Mouse (Mus musculus): ENCODE data around the gene Ralgapa1. TPM values are rescaled to one million over a fixed set of nuclear protein-coding genes. Genes with fewer than 3 reads are reported as not detected.
"Not testable (repeated sequence)": the region's sequence is repeated elsewhere in the genome, so short reads cannot be mapped to it uniquely, and the experiment has no call there.

Ralgapa1 gene
- total RNA-seq, 2 experiments from 2014 or later, result 112 to 126 TPM

- intact Hi-C loops (cut with DNase I), result no loop called here
- no peak for DNase-seq (ENCODE audit: low spot score in 2 of 2)
Observed at GRCm38 (mm10) chr12:55620321-55620720, 200.6 kb downstream of the Ralgapa1 start.

- no peak for DNase-seq (ENCODE audit: low spot score in 2 of 2)
- intact Hi-C loops (cut with DNase I), result no loop called here
Observed at GRCm38 (mm10) chr12:55610812-55611211, 210.2 kb downstream of the Ralgapa1 start.

- DNase-seq (ENCODE audit: low spot score in 2 of 2), result no peak
- intact Hi-C loops (cut with DNase I), result no loop called here
Observed at GRCm38 (mm10) chr12:55607902-55608301, 213.1 kb downstream of the Ralgapa1 start.

- no peak for DNase-seq (ENCODE audit: low spot score in 2 of 2)
- intact Hi-C loops (cut with DNase I), result no loop called here
Observed at GRCm38 (mm10) chr12:55604411-55604810, 216.6 kb downstream of the Ralgapa1 start.

GRCm38 (mm10) chr12:55600503-55600994 lies 220.4 kb downstream of the Ralgapa1 start:
- no peak for DNase-seq (ENCODE audit: low spot score in 2 of 2)
- intact Hi-C loops (cut with DNase I), result no loop called here

GRCm38 (mm10) chr12:55599639-55600502 lies 221.1 kb downstream of the Ralgapa1 start:
- intact Hi-C loops (cut with DNase I), result no loop called here
- DNase-seq (ENCODE audit: low spot score in 2 of 2), result peak; percentile 6 to 37

DNA sequence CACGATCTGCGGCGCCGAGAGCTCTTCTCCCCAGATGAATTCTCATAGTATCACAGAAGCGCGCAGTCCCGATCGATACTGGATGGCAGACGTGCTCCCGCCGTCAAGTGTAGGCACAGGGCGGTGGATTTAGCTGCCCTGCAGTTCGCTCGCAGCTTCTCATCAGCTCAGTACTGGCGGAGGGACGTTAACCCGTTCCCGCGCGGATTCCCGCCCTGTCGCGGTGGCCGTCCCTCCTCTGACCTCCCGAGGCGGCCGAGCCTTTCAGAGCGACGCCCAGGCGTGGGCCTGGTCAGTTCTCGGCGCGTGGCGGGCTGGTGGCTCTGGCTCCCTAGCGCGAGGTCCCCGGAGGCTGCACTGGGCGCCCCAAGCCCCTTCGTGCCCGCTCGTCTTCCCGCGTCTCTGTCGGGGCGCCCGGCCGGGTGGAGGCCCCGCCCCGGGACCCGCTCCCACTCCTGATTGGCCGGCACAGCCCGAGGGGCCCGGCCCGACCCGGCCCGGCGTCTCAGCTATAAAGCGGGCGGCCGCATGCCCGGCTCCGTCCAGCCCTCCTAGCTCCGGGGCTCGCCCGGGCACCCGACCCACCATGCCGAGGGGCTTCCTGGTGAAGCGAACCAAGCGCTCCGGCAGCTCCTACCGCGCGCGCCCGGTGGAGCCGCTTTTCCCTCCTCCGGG lies 221.9 kb downstream of the Ralgapa1 start, which contains the start of gene Insm2:
Gene Insm2 (plus strand): TSS at position 541 of the 675 bp plus-strand sequence.
- peak in 1 of 2 experiments; percentile 15 for DNase-seq (ENCODE audit: low spot score in 2 of 2)
- intact Hi-C loops (cut with DNase I), result no loop called here

DNA sequence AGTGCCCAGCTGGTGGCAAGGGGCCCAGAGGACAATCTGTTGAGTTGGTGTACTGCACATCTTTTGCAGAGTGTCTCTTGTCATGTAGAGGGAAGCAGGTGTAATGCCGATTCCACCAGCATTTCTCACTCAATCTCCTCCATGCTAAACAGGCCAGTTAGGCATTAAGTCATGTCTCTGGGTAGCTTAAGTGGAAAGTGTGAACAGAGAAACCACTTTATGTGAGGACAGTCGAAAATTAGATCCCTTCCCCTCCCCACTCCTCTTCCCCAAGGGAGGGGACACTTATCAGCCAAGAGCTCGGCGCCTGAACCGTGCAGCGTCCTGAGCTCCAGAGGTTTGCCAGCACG lies 222.5 kb downstream of the Ralgapa1 start:
- intact Hi-C loops (cut with DNase I), result no loop called here
- no peak for DNase-seq (ENCODE audit: low spot score in 2 of 2)

GRCm38 (mm10) chr12:55586936-55587335 lies 234.0 kb downstream of the Ralgapa1 start:
- DNase-seq (ENCODE audit: low spot score in 2 of 2); intact Hi-C loops (cut with DNase I): not testable (repeated sequence)

GRCm38 (mm10) chr12:55573794-55574193 lies 247.2 kb downstream of the Ralgapa1 start:
- DNase-seq (ENCODE audit: low spot score in 2 of 2), result no peak
- intact Hi-C loops (cut with DNase I), result no loop called here

- intact Hi-C loops (cut with DNase I), result no loop called here
- DNase-seq (ENCODE audit: low spot score in 2 of 2), result no peak
Observed at GRCm38 (mm10) chr12:55573089-55573488, 247.9 kb downstream of the Ralgapa1 start.

- intact Hi-C loops (cut with DNase I), result no loop called here
- DNase-seq (ENCODE audit: low spot score in 2 of 2), result no peak
Observed at GRCm38 (mm10) chr12:55571661-55572060, 249.3 kb downstream of the Ralgapa1 start.

- intact Hi-C loops (cut with DNase I), result no loop called here
- DNase-seq (ENCODE audit: low spot score in 2 of 2), result no peak
Observed at GRCm38 (mm10) chr12:55571181-55571580, 249.8 kb downstream of the Ralgapa1 start.

- DNase-seq (ENCODE audit: low spot score in 2 of 2), result no peak
- intact Hi-C loops (cut with DNase I), result no loop called here
Observed at GRCm38 (mm10) chr12:55570646-55571045, 250.3 kb downstream of the Ralgapa1 start.

DNA sequence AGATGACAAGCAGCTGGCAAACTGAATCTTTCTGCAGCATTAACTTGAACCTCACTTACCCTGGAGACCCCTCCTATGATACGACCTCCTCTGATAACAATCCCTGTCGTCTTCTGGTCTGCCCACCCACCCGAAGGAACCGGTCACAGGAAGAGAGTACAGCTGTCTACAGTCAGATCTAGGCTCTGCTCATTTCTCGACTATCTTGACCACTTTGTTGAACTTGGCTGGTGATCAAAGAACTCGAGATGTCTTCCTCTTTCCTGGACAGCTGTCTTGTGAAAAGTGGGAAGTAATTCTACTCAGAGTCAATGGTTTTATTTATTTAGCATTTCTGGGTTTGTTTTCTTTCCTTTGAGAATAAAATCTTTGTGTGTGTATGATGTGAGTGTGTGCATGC lies 251.3 kb downstream of the Ralgapa1 start:
- intact Hi-C loops (cut with DNase I), result no loop called here
- DNase-seq (ENCODE audit: low spot score in 2 of 2), result no peak

- no peak for DNase-seq (ENCODE audit: low spot score in 2 of 2)
- intact Hi-C loops (cut with DNase I), result no loop called here
Observed at GRCm38 (mm10) chr12:55568466-55568865, 252.5 kb downstream of the Ralgapa1 start.

GRCm38 (mm10) chr12:55566837-55567236 lies 254.1 kb downstream of the Ralgapa1 start:
- intact Hi-C loops (cut with DNase I), result no loop called here
- no peak for DNase-seq (ENCODE audit: low spot score in 2 of 2)

GRCm38 (mm10) chr12:55565867-55566266 lies 255.1 kb downstream of the Ralgapa1 start:
- intact Hi-C loops (cut with DNase I), result no loop called here
- no peak for DNase-seq (ENCODE audit: low spot score in 2 of 2)

DNA sequence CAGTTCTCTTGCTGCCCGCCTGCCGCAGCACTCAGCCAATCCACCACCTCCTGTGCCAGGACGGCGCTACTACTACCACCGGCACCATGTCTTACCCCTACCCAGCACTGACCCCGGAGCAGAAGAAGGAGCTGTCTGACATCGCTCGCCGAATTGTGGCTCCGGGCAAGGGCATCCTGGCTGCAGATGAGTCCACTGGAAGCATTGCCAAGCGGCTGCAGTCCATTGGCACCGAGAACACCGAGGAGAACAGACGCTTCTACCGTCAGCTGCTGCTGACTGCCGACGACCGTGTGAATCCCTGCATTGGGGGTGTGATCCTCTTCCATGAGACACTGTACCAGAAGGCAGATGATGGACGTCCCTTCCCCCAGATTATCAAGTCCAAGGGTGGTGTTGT lies 255.8 kb downstream of the Ralgapa1 start, which contains the start of gene Aldoart2:
Gene Aldoart2 (plus strand): TSS at position 34 of the 400 bp plus-strand sequence.
- intact Hi-C loops (cut with DNase I), result no loop called here

DNA sequence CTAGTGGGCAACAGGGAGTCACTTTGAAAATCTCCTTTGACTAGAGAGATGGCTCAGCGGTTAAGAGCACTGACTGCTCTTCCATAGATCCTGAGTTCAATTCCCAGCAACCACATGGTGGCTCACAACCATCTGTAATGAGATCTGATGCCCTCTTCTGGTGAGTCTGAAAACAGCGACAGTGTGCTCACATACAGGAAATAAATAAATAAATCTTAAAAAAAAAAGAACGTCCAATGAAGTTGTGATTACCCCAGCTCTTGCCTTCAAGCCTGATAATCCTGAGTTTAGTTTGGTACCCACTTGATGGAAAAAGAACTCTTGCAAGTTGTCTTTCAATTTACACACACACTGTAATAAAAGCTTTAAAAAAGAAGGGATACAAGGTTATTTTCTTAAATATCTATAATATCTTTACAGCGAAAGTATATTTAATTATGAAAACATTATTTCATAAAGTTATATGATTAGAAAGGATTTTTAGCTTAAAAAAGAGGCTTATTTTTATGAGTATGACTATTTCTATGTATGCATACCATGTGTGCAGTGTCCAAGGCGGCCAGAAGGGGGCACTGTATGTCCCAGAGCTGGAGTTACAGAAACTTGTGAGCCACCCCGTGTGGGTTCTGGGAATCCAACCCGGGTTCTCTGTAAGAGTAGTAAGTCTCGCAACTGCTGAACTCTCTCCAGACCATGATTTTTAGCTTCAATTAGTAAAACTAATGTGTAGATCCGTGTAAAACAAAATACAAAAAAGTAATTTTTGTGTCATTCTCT lies 256.6 kb downstream of the Ralgapa1 start:
- no peak for DNase-seq (ENCODE audit: low spot score in 2 of 2)
- intact Hi-C loops (cut with DNase I), result no loop called here

More for the DNA sequence above, 255.8 kb downstream of the Ralgapa1 start, which contains the start of gene Aldoart2:
- DNase-seq (ENCODE audit: low spot score in 2 of 2), result no peak
